Mouse (Mus musculus) retina, postnatal 1 day (tissue): ENCODE measurements around the gene Cfap99.

Experiments used
- DNase-seq: peaks from one replicate; pipeline ENCODE4 v3.0.0-alpha.2; 2012

Cfap99 gene

GRCm38 (mm10) chr5:34335539-34336096 lies 47.2 kb downstream of the Cfap99 start:
- no peak for DNase-seq

- peak; percentile 99 for DNase-seq
Measured at GRCm38 (mm10) chr5:34336097-34336774, 47.8 kb downstream of the Cfap99 start, which contains the start of gene Rnf4. Rnf4 (plus strand) TSS chr5:34336289.

- DNase-seq: peak; percentile 70
Measured at GRCm38 (mm10) chr5:34336775-34337450, 48.5 kb downstream of the Cfap99 start.

GRCm38 (mm10) chr5:34340246-34340645 lies 51.8 kb downstream of the Cfap99 start:
- DNase-seq: no peak

DNA sequence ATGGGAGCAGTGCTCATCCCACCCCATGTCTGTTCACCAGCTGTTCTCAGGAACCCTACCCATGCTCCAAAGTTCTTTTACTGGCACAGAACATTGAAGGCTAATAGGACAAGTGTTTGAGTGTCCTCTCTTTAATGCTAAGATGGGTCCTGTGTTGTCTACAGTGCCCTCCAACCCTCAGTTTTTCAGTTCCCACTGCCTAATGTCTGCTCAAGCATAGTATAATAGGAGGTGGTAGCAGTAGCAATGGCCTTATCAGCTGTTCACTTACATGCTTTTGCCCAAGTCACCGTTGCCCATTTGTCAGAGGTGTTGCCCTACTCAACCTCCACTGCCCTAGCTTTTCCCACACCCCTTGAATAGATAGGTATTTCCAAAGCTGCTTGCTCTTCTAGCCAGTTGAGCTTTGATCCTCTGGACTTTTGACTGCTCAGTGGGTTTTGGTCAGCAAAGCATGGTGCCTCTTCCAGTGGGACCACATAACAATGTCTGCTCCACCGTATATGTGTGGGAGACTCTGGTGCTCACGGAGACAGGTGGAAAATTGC lies 63.8 kb downstream of the Cfap99 start:
- no peak for DNase-seq

DNA sequence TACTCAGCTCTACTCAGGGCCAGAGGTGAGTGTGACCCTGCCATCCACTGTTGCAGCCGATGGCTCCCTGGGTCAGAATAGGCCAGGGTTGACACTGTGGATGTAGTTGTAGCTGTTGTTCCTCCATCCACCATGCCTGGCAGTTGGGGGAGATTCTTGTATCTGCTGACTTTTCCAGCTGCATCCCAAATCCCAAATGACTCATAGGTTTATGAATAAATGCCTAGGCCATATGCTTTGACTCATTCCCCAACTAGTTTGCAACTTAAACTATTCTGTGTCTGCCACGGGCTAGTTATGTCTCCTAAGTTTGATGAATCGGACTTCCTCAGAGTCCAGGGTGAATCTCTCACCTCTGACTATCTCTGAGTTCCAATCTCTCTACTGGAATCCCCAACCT lies 71.9 kb downstream of the Cfap99 start:
- DNase-seq: no peak

DNA sequence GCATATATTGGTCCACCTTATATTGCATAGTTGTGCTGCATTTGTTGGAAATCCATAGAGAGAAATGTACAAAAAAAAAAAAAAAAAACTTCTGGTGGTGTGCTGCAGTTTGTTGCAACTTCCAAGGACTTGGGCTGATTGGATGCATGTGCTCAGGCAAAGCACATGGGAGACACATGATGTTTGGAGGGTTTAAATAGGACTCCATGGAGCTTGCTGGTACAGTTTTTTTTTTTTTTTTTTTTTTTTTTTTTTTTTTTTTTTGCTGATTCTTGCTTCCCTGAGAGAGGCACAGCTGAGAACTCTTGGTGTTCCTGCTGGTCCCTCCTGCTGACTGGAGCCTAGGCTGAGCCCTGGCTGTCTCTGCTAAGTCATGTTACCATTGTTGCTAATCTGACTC lies 74.7 kb downstream of the Cfap99 start:
- no peak for DNase-seq

DNA sequence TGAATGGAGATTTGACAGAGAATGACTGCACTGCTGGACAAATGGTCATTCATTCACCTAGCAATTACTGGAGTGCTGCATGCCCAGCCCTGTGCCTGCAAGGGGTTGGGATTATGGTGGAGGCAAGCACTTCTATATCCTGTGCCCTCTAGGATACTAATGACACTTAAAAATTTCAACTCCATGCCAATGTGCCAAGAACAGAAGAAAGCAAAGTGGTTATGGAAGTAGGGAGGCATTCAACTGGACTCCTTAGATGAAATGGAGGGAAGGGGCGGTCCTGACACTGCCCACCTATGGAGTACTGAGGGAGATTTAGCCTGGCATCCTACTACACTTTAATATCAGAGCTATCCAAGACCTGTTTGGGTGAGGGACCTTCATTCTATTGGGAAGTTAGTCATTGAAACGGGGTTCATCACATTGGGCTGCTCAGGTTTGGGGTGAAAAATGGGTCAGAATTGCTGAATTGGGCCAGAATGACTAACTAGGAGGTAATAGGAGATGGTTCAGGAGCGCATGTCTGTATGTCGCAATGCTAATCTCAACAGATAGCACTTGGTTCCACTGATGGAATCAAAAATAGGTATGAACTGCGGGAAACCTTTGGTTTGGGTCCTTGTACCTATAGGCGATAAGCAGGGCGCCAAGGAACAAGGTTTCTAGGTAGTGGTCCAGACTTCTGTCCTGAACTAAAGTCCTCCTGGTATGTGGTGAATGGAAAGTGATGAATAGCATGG lies 80.3 kb downstream of the Cfap99 start:
- no peak for DNase-seq

DNA sequence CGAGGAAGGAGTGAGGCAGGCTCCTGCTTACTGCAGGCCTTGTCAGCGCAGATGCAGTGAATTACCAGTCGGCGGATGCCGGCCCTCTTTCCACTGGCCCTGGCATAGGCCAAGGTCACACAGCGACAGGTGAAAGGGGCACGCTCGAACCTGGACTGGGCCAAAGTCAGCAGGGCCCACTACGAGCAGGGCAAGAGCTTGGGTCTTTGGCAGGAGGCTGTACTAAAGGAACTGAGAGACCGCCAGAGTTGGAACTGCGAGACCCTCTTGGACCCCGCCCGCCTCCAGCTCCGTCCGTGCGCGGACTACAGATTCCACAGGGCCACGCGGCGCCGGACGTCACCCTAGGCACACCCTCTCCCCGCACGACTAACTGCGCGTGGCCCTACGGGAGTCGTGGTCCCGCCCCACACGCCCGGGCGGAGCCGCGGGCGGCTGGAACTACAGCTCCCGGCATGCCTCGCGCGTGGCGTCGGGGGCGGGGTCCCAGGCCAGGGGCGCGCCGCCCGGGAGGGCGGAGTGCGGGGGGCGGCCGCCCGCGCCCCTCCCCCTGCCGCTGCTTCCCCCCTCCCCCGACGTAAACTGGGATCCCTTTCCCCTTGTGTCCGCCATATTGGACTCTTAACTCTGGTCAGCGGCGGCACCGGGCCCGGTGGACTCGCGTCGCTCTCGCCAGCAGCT lies 81.1 kb downstream of the Cfap99 start, which contains the start of gene Fam193a:
Gene Fam193a, plus strand, starts transcription at position 593 of the 681 bp plus-strand sequence.
- peak; percentile 98 for DNase-seq

DNA sequence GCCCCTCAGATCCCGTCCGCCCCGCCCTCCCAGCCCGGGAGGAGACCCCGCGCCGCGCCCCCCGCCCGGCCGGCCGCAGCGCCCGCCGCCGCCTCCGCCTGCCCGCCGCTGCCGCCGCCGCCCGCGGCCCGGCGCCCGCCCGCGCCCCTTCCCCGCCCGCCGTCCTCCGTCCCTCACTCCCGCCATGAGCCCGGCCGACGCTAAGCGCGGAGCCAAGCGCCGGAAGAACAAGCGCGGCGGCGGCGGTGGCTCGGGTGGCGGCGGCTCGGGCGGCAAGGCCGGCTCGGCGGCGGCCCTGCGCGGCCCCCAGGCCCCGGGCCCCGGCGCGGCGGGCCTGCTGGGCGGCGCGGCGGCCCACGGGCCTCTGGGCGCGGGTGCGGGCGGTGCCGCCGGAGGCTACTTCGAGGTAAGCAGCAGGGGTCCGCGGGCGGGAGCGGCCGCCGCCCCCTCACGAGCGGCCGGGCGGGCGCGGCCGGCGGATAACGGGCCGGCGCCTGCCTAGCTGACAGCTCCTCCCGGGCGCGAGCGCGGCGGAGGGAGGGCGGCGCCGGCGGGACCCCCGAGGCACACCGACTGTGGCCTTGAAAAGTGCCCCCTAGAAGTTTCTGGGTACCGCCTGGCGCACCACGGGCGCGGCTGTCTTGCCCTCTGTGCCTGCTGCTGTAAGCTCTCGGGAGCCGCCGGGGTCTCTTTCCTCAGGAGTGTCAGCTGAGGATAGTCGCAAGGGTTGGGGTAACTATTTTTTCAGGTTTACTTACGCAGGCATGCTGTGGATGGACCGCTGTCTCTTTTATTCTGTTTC lies 81.8 kb downstream of the Cfap99 start:
- peak; percentile 56 for DNase-seq

DNA sequence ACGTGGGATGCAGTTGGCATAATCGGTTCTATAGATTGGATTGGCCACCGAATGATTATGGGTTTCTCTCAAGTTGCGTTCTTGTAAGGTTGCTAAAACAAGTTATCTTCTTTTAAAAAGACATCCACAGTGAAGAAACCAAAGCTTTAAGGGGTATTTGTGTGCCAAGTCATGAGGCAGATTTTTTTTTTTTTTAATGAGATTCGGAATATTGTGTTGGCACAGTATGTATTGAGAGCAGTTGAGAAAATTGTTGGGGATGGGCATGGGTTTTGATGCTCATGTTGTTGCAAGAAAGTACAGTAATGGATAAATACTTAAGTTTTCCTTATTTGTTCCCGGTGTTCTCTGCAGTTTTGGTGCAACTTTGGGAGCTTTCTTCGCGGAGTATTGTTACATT lies 82.4 kb downstream of the Cfap99 start:
- no peak for DNase-seq

GRCm38 (mm10) chr5:34372141-34372540 lies 83.7 kb downstream of the Cfap99 start:
- DNase-seq: no peak

DNA sequence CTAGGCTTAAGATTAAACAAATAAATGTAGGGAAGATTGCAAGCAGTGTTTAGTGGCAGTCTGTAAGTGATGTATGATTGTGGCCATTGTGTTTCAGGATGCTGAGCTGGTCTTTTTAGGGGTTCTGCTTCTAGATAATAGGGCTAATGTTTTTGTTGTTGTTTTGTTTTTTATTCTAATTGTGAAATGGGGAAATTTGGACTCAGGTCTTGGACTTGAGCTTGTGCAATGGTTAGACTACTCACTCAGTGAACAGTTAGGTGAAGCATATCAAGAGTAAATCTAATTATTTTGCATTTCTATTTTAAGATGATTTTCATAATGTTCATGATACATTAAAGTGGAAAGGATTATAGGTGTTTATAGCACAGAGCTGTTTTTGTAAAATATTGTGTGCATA lies 84.1 kb downstream of the Cfap99 start:
- no peak for DNase-seq
